Mouse (Mus musculus) kidney, postnatal 0 days (tissue): ENCODE measurements around the gene Laptm5. TPM values are rescaled to one million over a fixed set of nuclear protein-coding genes. Genes with fewer than 3 reads are reported as not detected.

Experiments
- ATAC-seq: fragments of 200-750 bp; cut with Nextera tagmentation; replicated peaks from 2 replicates; pipeline ENCODE4 v1.8.0; 2017; ENCODE audit warnings: low read depth, moderate number of reproducible peaks, moderate TSS enrichment, moderate library complexity; ENCODE audit not compliant: low FRiP score
- DNase-seq: peaks from one replicate; pipeline ENCODE4 v3.0.0-alpha.2; 2016; ENCODE audit warnings: low spot score
- H3K27ac ChIP-seq: fragments of 300-500 bp; sonication (generic); 2 replicates; pipeline ENCODE4 v1.5.1; 2014; ENCODE audit warnings: mild to moderate bottlenecking
- H3K27me3 ChIP-seq: fragments of 300-500 bp; sonication (generic); 2 replicates; pipeline ENCODE4 v1.6.1; 2014; ENCODE audit warnings: low read length, mixed read lengths; ENCODE audit not compliant: insufficient read depth
- H3K36me3 ChIP-seq: fragments of 300-500 bp; sonication (generic); 2 replicates; pipeline ENCODE4 v1.6.1; 2014; ENCODE audit warnings: low read length, mixed read lengths; ENCODE audit not compliant: insufficient read depth
- H3K4me1 ChIP-seq: fragments of 300-500 bp; sonication (generic); replicated peaks from 2 replicates; pipeline ENCODE4 v1.6.1; 2014; ENCODE audit warnings: antibody characterized with exemption, low read length, mixed read lengths; ENCODE audit not compliant: insufficient read depth
- H3K4me2 ChIP-seq: fragments of 300-500 bp; sonication (generic); 2 replicates; pipeline ENCODE4 v1.6.1; 2014; ENCODE audit warnings: mild to moderate bottlenecking, low read length, moderate library complexity, mixed read lengths
- H3K4me3 ChIP-seq: fragments of 300-500 bp; sonication (generic); replicated peaks from 2 replicates; pipeline ENCODE4 v1.5.1; 2014; ENCODE audit warnings: low read depth, low read length
- H3K9ac ChIP-seq: fragments of 300-500 bp; sonication (generic); 2 replicates; pipeline ENCODE4 v1.6.1; 2014; ENCODE audit warnings: low read depth, low read length
- H3K9me3 ChIP-seq: fragments of 300-500 bp; sonication (generic); replicated peaks from 2 replicates; pipeline ENCODE4 v1.6.1; 2016; ENCODE audit warnings: low read length, inconsistent platforms, mixed read lengths
- CTCF ChIP-seq: IDR thresholded peaks from 2 replicates; pipeline ENCODE4 v1.5.1; 2016; ENCODE audit warnings: antibody characterized with exemption, low read depth, mild to moderate bottlenecking, moderate library complexity
- WGBS: fragments of 180-500 bp; shearing (Covaris S2); extraction: QIAGEN DNeasy Blood & Tissue Kit; methylation state at CpG from one replicate; pipeline ENCODE4 v1.1.7; 2014; 5-methylcytosine and 5-hydroxymethylcytosine counted together
- polyA plus RNA-seq: library from polyadenylated mRNA; unstranded; fragments of >200 nt; fragmentation: Nextera tagmentation; extraction: Ambion mirVana; gene quantifications from 2 replicates; pipeline ENCODE4 v1.2.1, GENCODE M21; 2015

Gene Laptm5
- polyA plus RNA-seq, 1 experiment from 2014 or later, result 26.8 TPM

- WGBS, result 82% methylated on average over 12 of the region's 12 CpGs
- no peak for ATAC-seq
- Histone ChIP-seq H3K27me3 (no peaks in the 10 kb centered on the region), H3K36me3 (no peaks in the 10 kb centered on the region), H3K9me3 (no peaks in the 10 kb centered on the region), H3K27ac (no peak overlapping the region), H3K4me3 (no peak overlapping the region), H3K4me1 (no peaks in the 10 kb centered on the region), H3K4me2 (no peak overlapping the region), H3K9ac (no peak overlapping the region)
- no peak for DNase-seq
- TF ChIP-seq CTCF, result no peak
Observed at GRCm38 (mm10) chr4:130927821-130928220, 14.9 kb downstream of the Laptm5 start.

GRCm38 (mm10) chr4:130942644-130943043 is 29.7 kb downstream of the Laptm5 start:
- DNase-seq, result no peak
- TF ChIP-seq CTCF, result no peak
- Histone ChIP-seq H3K9ac (no peak overlapping the region), H3K27ac (no peak overlapping the region), H3K4me1 (no peaks in the 10 kb centered on the region), H3K27me3 (no peaks in the 10 kb centered on the region), H3K4me3 (no peak overlapping the region), H3K36me3 (no peaks in the 10 kb centered on the region), H3K9me3 (no peaks in the 10 kb centered on the region), H3K4me2 (no peak overlapping the region)
- 66% methylated on average over 14 of the region's 14 CpGs for WGBS
- ATAC-seq, result no peak

GRCm38 (mm10) chr4:130944112-130944511 is 31.2 kb downstream of the Laptm5 start, which contains the start of gene Matn1:
TSS of gene Matn1 (plus strand) at chr4:130944385.
- no peaks in the 10 kb centered on the region for H3K4me1 ChIP-seq
- H3K27ac ChIP-seq, result no peak within 1 kb of the TSS
- WGBS, result 35% methylated on average over 6 of the region's 6 CpGs
- DNase-seq, result no peak
- H3K4me3 ChIP-seq, result no peak within 1 kb of the TSS
- no peak for TF ChIP-seq CTCF
- H3K9me3 ChIP-seq, result no peaks in the 10 kb centered on the region
- H3K4me2 ChIP-seq, result no peak within 1 kb of the TSS
- no peaks in the 10 kb centered on the region for H3K36me3 ChIP-seq
- ATAC-seq, result no peak
- no peak within 1 kb of the TSS for H3K9ac ChIP-seq
- H3K27me3 ChIP-seq, result no peaks in the 10 kb centered on the region

GRCm38 (mm10) chr4:130944779-130945178 is 31.9 kb downstream of the Laptm5 start:
- H3K27me3 ChIP-seq, result no peaks in the 10 kb centered on the region
- no peaks in the 10 kb centered on the region for H3K4me1 ChIP-seq
- no peak overlapping the region for H3K4me3 ChIP-seq
- H3K27ac ChIP-seq, result no peak overlapping the region
- no peak for DNase-seq
- H3K9me3 ChIP-seq, result no peaks in the 10 kb centered on the region
- H3K36me3 ChIP-seq, result no peaks in the 10 kb centered on the region
- no peak overlapping the region for H3K4me2 ChIP-seq
- no peak for TF ChIP-seq CTCF
- H3K9ac ChIP-seq, result no peak overlapping the region
- no peak for ATAC-seq
- WGBS, result 69% methylated on average over 7 of the region's 7 CpGs

- H3K4me1 ChIP-seq, result no peaks in the 10 kb centered on the region
- no peak overlapping the region for H3K4me2 ChIP-seq
- H3K27ac ChIP-seq, result no peak overlapping the region
- no peak overlapping the region for H3K9ac ChIP-seq
- peak; percentile 88 for TF ChIP-seq CTCF
- H3K36me3 ChIP-seq, result no peaks in the 10 kb centered on the region
- H3K9me3 ChIP-seq, result no peaks in the 10 kb centered on the region
- no peak overlapping the region for H3K4me3 ChIP-seq
- no peaks in the 10 kb centered on the region for H3K27me3 ChIP-seq
- 17% methylated on average over 13 of the region's 13 CpGs for whole genome bisulfite sequencing
- 0 out of 2 replicates have a peak, but pooled peaks have one; percentile 42 for ATAC-seq
- peak; percentile 74 for DNase-seq
Observed at GRCm38 (mm10) chr4:130947094-130947647, 34.2 kb downstream of the Laptm5 start.

- ATAC-seq, result no peak
- Histone ChIP-seq H3K9me3 (no peaks in the 10 kb centered on the region), H3K4me2 (no peak overlapping the region), H3K27me3 (no peaks in the 10 kb centered on the region), H3K9ac (no peak overlapping the region), H3K36me3 (no peaks in the 10 kb centered on the region), H3K4me3 (no peak overlapping the region), H3K27ac (no peak overlapping the region), H3K4me1 (no peaks in the 10 kb centered on the region)
- no peak for TF ChIP-seq CTCF
- WGBS, result 86% methylated on average over 35 of the region's 35 CpGs
- no peak for DNase-seq
Observed at GRCm38 (mm10) chr4:130949821-130950384, 37.0 kb downstream of the Laptm5 start.
